Mouse (Mus musculus): ENCODE data around the gene Ispd. TPM values are rescaled to one million over a fixed set of nuclear protein-coding genes. Genes with fewer than 3 reads are reported as not detected.

Gene Ispd
- total RNA-seq, 2 experiments from 2014 or later: 10.1 to 13.6 TPM

- intact Hi-C loops (cut with DNase I): no loop called here
- DNase-seq (ENCODE audit: low spot score in 2 of 2): no peak
Observed at GRCm38 (mm10) chr12:36733673-36734371, 352.6 kb downstream of the Ispd start.

Other genes starting within 250 kb of the Ispd start
- gene Ankmy2, start 224.3 kb upstream of the Ispd start, total RNA-seq (2021): 10 to 100 TPM; 50.3 to 53.3 TPM
- 10 to 100 TPM; 72.2 to 78.2 TPM for gene Bzw2, start 223.4 kb upstream of the Ispd start, total RNA-seq (2021)
- not detected for gene Lrrc72, start 128.1 kb upstream of the Ispd start, total RNA-seq (2021)
- 1 to 10 TPM; 5.5 TPM for gene Sostdc1, start 67.3 kb upstream of the Ispd start, total RNA-seq (2021)
- 1 to 10 TPM; 2.2 to 2.3 TPM for gene D630036H23Rik, start 731 bp downstream of the Ispd start, total RNA-seq (2021)